Mouse (Mus musculus): ENCODE measurements around the gene Apool.

Gene Apool

DNA sequence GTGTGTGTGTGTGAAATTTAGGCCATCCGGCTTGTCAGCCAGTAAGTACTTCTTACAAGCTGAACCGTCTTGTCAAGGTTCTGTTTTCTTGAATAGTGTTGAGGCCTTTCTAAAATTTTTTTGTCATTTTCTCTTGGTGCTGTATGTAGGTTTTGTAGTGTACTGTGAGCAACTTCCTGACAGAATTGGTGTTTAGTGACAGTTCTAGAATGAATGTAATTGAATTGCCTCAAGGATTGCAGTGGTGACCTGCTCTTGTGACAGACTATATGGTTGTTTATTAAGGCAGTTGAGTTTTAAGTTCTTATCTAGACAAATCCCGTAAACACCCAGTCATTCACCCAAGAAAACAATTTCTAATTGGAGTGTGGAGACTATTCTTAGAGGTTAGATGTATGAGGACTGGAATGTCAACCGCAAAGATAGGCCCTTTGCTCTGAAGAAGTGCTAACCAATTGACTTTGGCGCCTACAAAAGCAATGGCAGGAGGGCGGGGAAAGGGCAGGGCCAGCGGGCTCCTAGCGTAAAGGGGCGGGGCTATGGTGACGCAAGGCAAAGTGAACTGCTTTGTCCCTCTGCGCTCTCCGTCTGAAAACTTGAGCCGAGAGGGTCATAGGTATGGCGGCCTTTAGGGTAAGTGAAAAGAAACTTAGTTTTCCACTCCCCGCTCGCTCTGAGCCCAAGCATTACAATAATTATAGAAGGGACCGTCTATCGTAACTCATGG, at the start of gene Apool:
Gene Apool, plus strand, starts transcription at position 531 of the 727 bp plus-strand sequence.
- DNase-seq (ENCODE audit: low spot score): peak; percentile 75

DNA sequence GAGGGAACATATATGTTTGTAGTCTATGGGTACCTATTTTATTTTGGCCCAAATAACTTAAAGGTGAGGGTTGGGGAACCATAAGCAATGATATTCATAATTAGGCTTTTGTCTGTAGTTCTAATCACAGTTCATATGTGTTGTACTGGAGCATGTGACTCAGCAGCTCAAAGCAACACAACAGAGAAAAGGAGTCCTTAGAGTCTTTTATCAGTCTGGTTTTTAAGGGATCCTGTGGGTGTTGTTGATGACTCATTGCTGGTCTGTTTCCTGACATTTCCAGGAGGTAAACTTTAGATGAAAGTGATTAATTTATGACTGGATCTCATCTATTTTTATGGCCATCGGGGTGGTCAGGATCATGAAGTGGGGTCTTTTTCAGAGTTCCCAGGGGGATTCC, 37.6 kb upstream of the Apool start:
- no peak for DNase-seq (ENCODE audit: low spot score)

- no peak for DNase-seq (ENCODE audit: low spot score)
Observed at GRCm38 (mm10) chrX:112311531-112311887, 375 bp downstream of the Apool start.

GRCm38 (mm10) chrX:112312094-112312493, 960 bp downstream of the Apool start:
- no peak for DNase-seq (ENCODE audit: low spot score)

DNA sequence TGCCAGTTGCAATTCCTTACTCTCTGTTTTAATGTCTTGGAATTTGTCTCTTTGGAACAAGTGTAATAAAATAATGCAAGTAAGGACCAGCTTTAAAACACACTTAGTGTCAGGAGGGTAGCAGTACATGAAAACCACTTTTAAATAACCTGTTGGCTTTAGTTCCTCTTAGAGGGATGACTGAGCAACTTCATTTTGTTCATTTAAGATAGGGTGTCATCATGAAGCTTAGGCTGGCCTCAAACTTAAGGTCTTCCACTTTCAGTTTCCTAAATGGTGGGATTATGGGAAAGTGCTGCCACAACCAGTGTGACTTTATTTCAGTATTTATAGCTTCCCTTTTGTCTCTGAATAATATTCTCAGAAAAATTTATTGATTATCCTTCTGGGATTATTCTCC, 9.1 kb downstream of the Apool start:
- DNase-seq (ENCODE audit: low spot score): no peak

GRCm38 (mm10) chrX:112339486-112339885, 28.4 kb downstream of the Apool start:
- DNase-seq (ENCODE audit: low spot score): no peak

DNA sequence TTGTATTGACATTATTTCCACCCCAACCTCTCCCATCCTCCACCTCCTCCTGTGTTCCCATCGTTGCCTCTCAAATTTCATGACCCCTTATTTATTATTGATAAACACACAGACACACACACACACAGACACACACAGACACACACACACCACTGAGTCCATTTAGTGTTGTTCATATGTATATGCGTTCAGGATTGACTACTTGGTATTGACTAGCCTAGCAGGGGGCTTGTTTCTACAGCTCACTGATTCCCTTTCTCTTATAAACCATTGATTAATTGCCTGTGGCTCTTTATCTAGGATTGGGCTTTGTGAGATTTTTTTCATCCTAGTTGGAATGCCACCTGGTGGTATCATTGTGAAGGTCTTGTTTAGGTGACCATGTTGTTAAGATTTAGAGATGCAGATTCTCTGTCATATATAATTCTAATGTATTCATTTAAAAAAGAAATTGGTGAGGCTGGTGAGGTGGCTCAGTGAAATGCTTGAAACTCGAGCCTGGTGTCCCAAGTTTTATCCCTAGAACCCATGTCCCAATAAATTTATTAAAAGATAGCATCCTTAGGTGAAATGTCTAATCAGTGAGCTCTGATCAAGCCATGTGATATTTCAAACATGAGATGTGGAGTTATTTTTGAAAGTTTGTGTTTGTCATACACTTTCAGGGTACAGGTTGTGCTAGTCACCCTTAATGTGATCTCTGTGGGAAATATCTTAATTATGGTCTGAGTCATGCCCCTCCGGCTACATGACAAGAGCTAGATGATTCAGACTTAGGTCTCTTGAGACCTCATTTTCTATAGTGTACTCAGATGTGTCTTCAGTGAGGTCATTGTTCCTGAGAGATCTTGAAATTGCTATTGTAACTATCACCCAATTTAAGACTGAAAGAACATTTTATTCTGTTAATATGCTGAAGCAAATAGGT, 36.6 kb downstream of the Apool start:
- DNase-seq (ENCODE audit: low spot score): no peak

GRCm38 (mm10) chrX:112348395-112348791, 37.3 kb downstream of the Apool start:
- DNase-seq (ENCODE audit: low spot score): no peak

GRCm38 (mm10) chrX:112368426-112368825, 57.3 kb downstream of the Apool start:
- DNase-seq (ENCODE audit: low spot score): no peak

DNA sequence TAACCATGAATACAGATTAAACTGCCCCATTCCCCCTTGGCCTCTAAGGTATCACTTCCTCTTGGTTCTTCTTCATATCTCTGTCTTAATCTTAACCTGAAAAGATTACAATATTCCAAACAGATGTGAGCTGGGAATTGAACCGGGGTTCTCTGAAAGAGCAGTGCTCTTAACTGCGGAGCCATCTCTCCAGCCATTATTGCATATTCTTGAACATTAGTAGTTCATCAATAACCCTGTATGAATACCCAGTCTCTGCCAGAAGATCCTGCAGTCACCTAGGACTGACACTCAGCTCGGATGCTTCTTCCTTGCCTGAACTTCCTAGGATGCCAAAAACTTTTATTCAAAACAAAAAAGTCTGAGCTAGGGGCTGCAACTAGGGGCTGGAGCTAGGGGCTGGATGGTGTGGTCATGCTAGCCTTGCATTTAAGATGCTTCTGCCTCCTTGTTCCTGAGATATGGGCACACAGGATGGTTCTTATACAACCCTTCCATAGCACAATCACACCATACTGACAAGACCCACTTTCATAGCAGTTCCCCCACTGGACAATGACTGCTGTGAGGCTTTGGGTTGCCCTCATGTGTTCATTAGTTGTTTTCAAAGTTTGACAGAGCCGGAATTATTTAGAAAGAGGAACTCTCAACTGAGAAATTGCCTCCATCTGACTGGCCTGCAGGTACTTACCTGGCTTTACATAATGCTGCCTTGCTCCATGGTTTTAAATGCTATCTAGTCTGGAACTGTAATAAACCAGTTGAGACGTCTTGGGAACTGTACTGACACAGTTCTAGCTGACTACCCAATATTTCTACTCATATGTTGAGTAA, 59.7 kb downstream of the Apool start:
- DNase-seq (ENCODE audit: low spot score): peak; percentile 31

DNA sequence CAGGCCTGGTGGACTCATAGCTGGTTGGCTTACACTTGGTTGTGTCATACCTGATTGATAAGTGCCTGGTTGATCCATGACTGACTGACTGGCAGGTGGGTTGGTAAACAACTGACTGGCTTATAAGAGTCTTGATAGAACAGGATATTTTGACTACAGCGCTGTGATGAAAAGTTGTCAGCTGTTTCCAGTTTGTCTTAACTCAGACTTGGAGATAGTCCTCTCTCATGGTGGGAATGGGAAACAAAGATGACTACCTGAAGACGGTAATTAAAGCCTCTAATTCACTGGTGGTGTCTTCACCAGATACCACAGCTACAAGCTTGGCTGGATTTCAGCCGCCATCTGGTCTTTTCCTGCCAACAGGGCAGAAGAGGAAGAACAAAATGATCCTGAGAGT, 95.5 kb downstream of the Apool start, which contains the start of gene Satl1:
Gene Satl1, minus strand, starts transcription at position 101 of the 400 bp plus-strand sequence.
- DNase-seq (ENCODE audit: low spot score): no peak

- DNase-seq (ENCODE audit: low spot score): no peak
Observed at GRCm38 (mm10) chrX:112412309-112412708, 101.2 kb downstream of the Apool start.
